Mouse (Mus musculus): Measurements from ENCODE around the gene Wdr25. TPM values are rescaled to one million over a fixed set of nuclear protein-coding genes. Genes with fewer than 3 reads are reported as not detected.

Gene Wdr25
- polyA plus RNA-seq, 1 experiment from 2014 or later, result 4.9 TPM

- Histone ChIP-seq H3K27ac (ENCODE audit: low read depth) (no peak overlapping the region), H3K9me3 (ENCODE audit: control insufficient read depth, low read length) (no peaks in the 10 kb centered on the region), H3K4me3 (ENCODE audit: low read depth, low read length) (no peak overlapping the region), H3K4me1 (replicated peaks; ENCODE audit: control insufficient read depth, insufficient read depth, low read length) (no peaks in the 10 kb centered on the region), H3K9ac (ENCODE audit: low read length) (no peak overlapping the region), H3K4me2 (ENCODE audit: low read length) (no peak overlapping the region), H3K27me3 (replicated peaks; ENCODE audit: control insufficient read depth, insufficient read depth, low read length) (no peaks in the 10 kb centered on the region), H3K36me3 (ENCODE audit: control insufficient read depth, insufficient read depth, low read length) (no peaks in the 10 kb centered on the region)
- WGBS, result 65% methylated on average over 2 of the region's 2 CpGs
- ATAC-seq (replicated peaks; ENCODE audit: low FRiP score, low TSS enrichment, low read depth), result no peak
- DNase-seq (ENCODE audit: low spot score), result no peak
These were observed 181.4 kb downstream of the Wdr25 start for GRCm38 (mm10) chr12:109074777-109075285.

- DNase-seq (ENCODE audit: low spot score) (no peak), ATAC-seq (replicated peaks; ENCODE audit: low FRiP score, low TSS enrichment, low read depth) (no peak)
- H3K4me1 ChIP-seq (replicated peaks; ENCODE audit: control insufficient read depth, insufficient read depth, low read length), result no peaks in the 10 kb centered on the region
- H3K4me3 ChIP-seq (ENCODE audit: low read depth, low read length), result no peak overlapping the region
- H3K4me2 ChIP-seq (ENCODE audit: low read length), result no peak overlapping the region
- H3K9ac ChIP-seq (ENCODE audit: low read length), result no peak overlapping the region
- H3K27ac ChIP-seq (ENCODE audit: low read depth), result no peak overlapping the region
- 85% methylated on average over 6 of the region's 6 CpGs for WGBS
- H3K9me3 ChIP-seq (ENCODE audit: control insufficient read depth, low read length), result no peaks in the 10 kb centered on the region
- H3K27me3 ChIP-seq (replicated peaks; ENCODE audit: control insufficient read depth, insufficient read depth, low read length), result no peaks in the 10 kb centered on the region
- H3K36me3 ChIP-seq (ENCODE audit: control insufficient read depth, insufficient read depth, low read length), result no peaks in the 10 kb centered on the region
These were observed 183.6 kb downstream of the Wdr25 start for GRCm38 (mm10) chr12:109077036-109077435.

Other genes starting within 250 kb of the Wdr25 start
- 43.9 and 51.6 TPM in 2 replicates for gene Degs2, start 191.3 kb upstream of the Wdr25 start, polyA plus RNA-seq (2014; fragmentation: Nextera tagmentation; extraction: Ambion mirVana)
- 18.4 and 20.5 TPM in 2 replicates for gene Yy1, start 100.7 kb upstream of the Wdr25 start, polyA plus RNA-seq (2014; fragmentation: Nextera tagmentation; extraction: Ambion mirVana)
- 6.0 and 7.1 TPM in 2 replicates for gene Slc25a29, start 57.7 kb upstream of the Wdr25 start, polyA plus RNA-seq (2014; fragmentation: Nextera tagmentation; extraction: Ambion mirVana)
- 11.0 and 12.4 TPM in 2 replicates for gene Slc25a47, start 57.6 kb upstream of the Wdr25 start, polyA plus RNA-seq (2014; fragmentation: Nextera tagmentation; extraction: Ambion mirVana)
- gene Wars, start 543 bp downstream of the Wdr25 start, polyA plus RNA-seq (2014; fragmentation: Nextera tagmentation; extraction: Ambion mirVana), result 93.0 and 94.1 TPM in 2 replicates
- 9.9 and 10.3 TPM in 2 replicates for gene Begain, start 174.6 kb downstream of the Wdr25 start, polyA plus RNA-seq (2014; fragmentation: Nextera tagmentation; extraction: Ambion mirVana)